Comparison of ENCODE assay signal across 8 mouse cellular contexts in genomic region chr10:81141455-81142210, GRCm38 (mm10). TPM values are rescaled to one million over a fixed set of nuclear protein-coding genes. Genes with fewer than 3 reads are reported as not detected.
DNase-seq lines count a peak whose midpoint lies in the region; ATAC-seq and TF ChIP-seq lines count a peak whose summit lies in the region.

No protein-coding gene starts in this region.

- TF ChIP-seq POLR2A in bone marrow macrophage, adult 2 months (IDR thresholded peaks at IDR 0.05; ENCODE audit: borderline replicate concordance, low read depth, low read length), result no peak

- ATAC-seq in heart, embryonic 11.5 days (replicated peaks; ENCODE audit: insufficient number of reproducible peaks, low FRiP score, low TSS enrichment), result no peak
- no peak for ATAC-seq in limb, embryonic 13.5 days (ENCODE audit: low FRiP score, low read depth)

- no peak for TF ChIP-seq CTCF in C2C12 (IDR thresholded peaks at IDR 0.05; ENCODE audit: control insufficient read depth, insufficient read depth, insufficient read length)
- TF ChIP-seq CTCF in bone marrow macrophage, adult 2 months (IDR thresholded peaks at IDR 0.05; ENCODE audit: low read depth, low read length), result no peak

- intact Hi-C loops in heart, postnatal 10 days (cut with DNase I), result loop anchor here (2.0 kb wide), 1 partner anchor 25 kb away; the partner anchor contains the start of gene Pias4

- H3K27ac ChIP-seq in heart, embryonic 11.5 days (ENCODE audit: low read depth, low read length), result peak overlapping the region; percentile 41; the same call in 1 of the 2 replicates
- no peak overlapping the region for H3K27ac ChIP-seq in bone marrow macrophage, adult 2 months (ENCODE audit: insufficient read depth, low read depth, low read length)
- H3K27ac ChIP-seq in limb, embryonic 13.5 days, result no peak overlapping the region

- WGBS in heart, embryonic 11.5 days (ENCODE audit: insufficient replicate concordance), result 77% methylated on average over 7 of the region's 7 CpGs
- 82% methylated on average over 7 of the region's 7 CpGs for WGBS in limb, embryonic 13.5 days

- H3K36me3 ChIP-seq in heart, embryonic 11.5 days (ENCODE audit: control insufficient read depth, insufficient read depth, low read length), result peaks cover 32% of the 10 kb centered on the region
- H3K36me3 ChIP-seq in C2C12 (ENCODE audit: control insufficient read depth, insufficient read depth), result peaks cover 34% of the 10 kb centered on the region
- H3K36me3 ChIP-seq in limb, embryonic 13.5 days, result peaks cover 49% of the 10 kb centered on the region

- H3K9me3 ChIP-seq in heart, embryonic 11.5 days (replicated peaks; ENCODE audit: control insufficient read depth, low read length), result no peaks in the 10 kb centered on the region
- no peaks in the 10 kb centered on the region for H3K9me3 ChIP-seq in limb, embryonic 13.5 days

- peaks cover 74% of the 10 kb centered on the region for H3K79me3 ChIP-seq in C2C12 (ENCODE audit: low read depth)

- peak overlapping the region; percentile 34; the same call in 1 of the 2 replicates for H3K9ac ChIP-seq in heart, embryonic 11.5 days (ENCODE audit: low read depth, low read length)
- H3K9ac ChIP-seq in limb, embryonic 13.5 days, result peak overlapping the region; percentile 35

- peaks cover 51% of the 10 kb centered on the region for H3K4me1 ChIP-seq in heart, embryonic 11.5 days (ENCODE audit: control insufficient read depth, insufficient read depth, low read length)
- peaks cover 47% of the 10 kb centered on the region for H3K4me1 ChIP-seq in bone marrow macrophage, adult 2 months (ENCODE audit: control insufficient read depth, insufficient read depth, low read length)
- H3K4me1 ChIP-seq in limb, embryonic 13.5 days, result peaks cover 49% of the 10 kb centered on the region

- peaks cover 90% of the 10 kb centered on the region for H3K79me2 ChIP-seq in C2C12 (ENCODE audit: control insufficient read depth, insufficient read depth)

- H3ac ChIP-seq in C2C12 (ENCODE audit: control insufficient read depth, insufficient read length, low read depth), result peak overlapping the region; percentile 26

- H3K4me2 ChIP-seq in heart, embryonic 11.5 days, result peak overlapping the region; percentile 80
- H3K4me2 ChIP-seq in limb, embryonic 13.5 days (replicated peaks), result peak overlapping the region; percentile 11

- no peaks in the 10 kb centered on the region for H3K27me3 ChIP-seq in heart, embryonic 11.5 days (ENCODE audit: control insufficient read depth, insufficient read depth, low read length)
- no peaks in the 10 kb centered on the region for H3K27me3 ChIP-seq in C2C12 (ENCODE audit: control insufficient read depth, insufficient read depth, insufficient read length)
- H3K27me3 ChIP-seq in limb, embryonic 13.5 days, result no peaks in the 10 kb centered on the region

- DNase-seq in heart, postnatal 10 days, result no peak
- no peak for DNase-seq in embryo, embryonic 11 days
- DNase-seq in Muller cell, postnatal 12 days (ENCODE audit: inconsistent ontology term), result no peak
- DNase-seq in frontal cortex, adult 2 months (ENCODE audit: extremely low spot score in 1 of 2, low spot score in 1 of 2), result no peak

- H3K4me3 ChIP-seq in heart, embryonic 11.5 days (ENCODE audit: low read depth, low read length), result no peak overlapping the region
- H3K4me3 ChIP-seq in C2C12 (ENCODE audit: insufficient read depth, poor library complexity, severe bottlenecking), result no peak overlapping the region
- 0 out of 2 replicates have a peak overlapping the region, but pooled peaks have one; percentile 13 for H3K4me3 ChIP-seq in bone marrow macrophage, adult 2 months (ENCODE audit: insufficient read depth, low read length)
- no peak overlapping the region for H3K4me3 ChIP-seq in limb, embryonic 13.5 days

TF ChIP-seq in C2C12, 6 proteins besides CTCF, POLR2A, EP300 and RAD21:
- TF ChIP-seq MYOD1 (IDR thresholded peaks at IDR 0.05; ENCODE audit: control insufficient read depth, insufficient read length, low read depth) (no peak), USF1 (IDR thresholded peaks at IDR 0.05; ENCODE audit: low read depth) (no peak), MAX (IDR thresholded peaks at IDR 0.05) (no peak), FOSL1 (IDR thresholded peaks at IDR 0.05; ENCODE audit: insufficient read depth, low read length, poor library complexity, severe bottlenecking) (no peak), CEBPB (IDR thresholded peaks at IDR 0.05; ENCODE audit: low read depth) (no peak), MYOG (IDR thresholded peaks at IDR 0.05; ENCODE audit: control insufficient read depth, extremely low read depth, insufficient read length) (no peak)

RNA-seq across cellular contexts. Expression of gene Zbtb7a, which starts 6.6 kb away (rescaled TPM):
- 10.6 and 10.8 TPM in 2 replicates for polyA plus RNA-seq in heart, embryonic 11.5 days (2014; fragmentation: Nextera tagmentation; extraction: Ambion mirVana)
- total RNA-seq in heart, postnatal 10 days (2021), result 10 to 100 TPM; 43.7 to 48.0 TPM
- polyA plus RNA-seq in C2C12 (2012; fragmentation: generic; extraction: Trizol), result 19.9 TPM
- 52.0 and 54.9 TPM in 2 replicates for polyA plus RNA-seq in bone marrow macrophage, adult 2 months (2012; ENCODE audit: insufficient read depth, insufficient read length, missing spikeins)
- 22.5 and 22.6 TPM in 2 replicates for polyA plus RNA-seq in limb, embryonic 13.5 days (2015; fragmentation: Nextera tagmentation; extraction: Ambion mirVana)
- 45.1 and 46.0 TPM in 2 replicates for polyA plus RNA-seq in frontal cortex, adult 2 months (2012; rRNA removed)

RNA-seq across cellular contexts. Expression of gene Pias4, which starts 26.1 kb away (rescaled TPM):
- polyA plus RNA-seq in heart, embryonic 11.5 days (2014; fragmentation: Nextera tagmentation; extraction: Ambion mirVana), result 39.4 and 39.7 TPM in 2 replicates
- 10 to 100 TPM; 14.7 to 17.8 TPM for total RNA-seq in heart, postnatal 10 days (2021)
- polyA plus RNA-seq in C2C12 (2012; fragmentation: generic; extraction: Trizol), result 31.6 TPM
- 21.9 and 28.2 TPM in 2 replicates for polyA plus RNA-seq in bone marrow macrophage, adult 2 months (2012; ENCODE audit: insufficient read depth, insufficient read length, missing spikeins)
- 62.2 and 62.3 TPM in 2 replicates for polyA plus RNA-seq in limb, embryonic 13.5 days (2015; fragmentation: Nextera tagmentation; extraction: Ambion mirVana)
- 25.7 and 27.4 TPM in 2 replicates for polyA plus RNA-seq in frontal cortex, adult 2 months (2012; rRNA removed)

RNA-seq across cellular contexts. Expression of gene Eef2, which starts 34.8 kb away (rescaled TPM):
- polyA plus RNA-seq in heart, embryonic 11.5 days (2014; fragmentation: Nextera tagmentation; extraction: Ambion mirVana), result 313 and 338 TPM in 2 replicates
- total RNA-seq in heart, postnatal 10 days (2021), result 1,000 to 10,000 TPM; 1,333 to 1,385 TPM
- 2,537 TPM for polyA plus RNA-seq in C2C12 (2012; fragmentation: generic; extraction: Trizol)
- polyA plus RNA-seq in bone marrow macrophage, adult 2 months (2012; ENCODE audit: insufficient read depth, insufficient read length, missing spikeins), result 877 and 1,003 TPM in 2 replicates
- 577 and 592 TPM in 2 replicates for polyA plus RNA-seq in limb, embryonic 13.5 days (2015; fragmentation: Nextera tagmentation; extraction: Ambion mirVana)
- polyA plus RNA-seq in frontal cortex, adult 2 months (2012; rRNA removed), result 1,035 and 1,113 TPM in 2 replicates

RNA-seq across cellular contexts. Expression of gene Map2k2, which starts 35.9 kb away (rescaled TPM):
- polyA plus RNA-seq in heart, embryonic 11.5 days (2014; fragmentation: Nextera tagmentation; extraction: Ambion mirVana), result 153 and 154 TPM in 2 replicates
- total RNA-seq in heart, postnatal 10 days (2021), result 100 to 1,000 TPM; 129 to 131 TPM
- polyA plus RNA-seq in C2C12 (2012; fragmentation: generic; extraction: Trizol), result 92.2 TPM
- 71.4 and 77.6 TPM in 2 replicates for polyA plus RNA-seq in bone marrow macrophage, adult 2 months (2012; ENCODE audit: insufficient read depth, insufficient read length, missing spikeins)
- 192 and 197 TPM in 2 replicates for polyA plus RNA-seq in limb, embryonic 13.5 days (2015; fragmentation: Nextera tagmentation; extraction: Ambion mirVana)
- polyA plus RNA-seq in frontal cortex, adult 2 months (2012; rRNA removed), result 189 and 202 TPM in 2 replicates

RNA-seq across cellular contexts. Expression of gene Dapk3, which starts 41.2 kb away (rescaled TPM):
- 44.1 and 47.4 TPM in 2 replicates for polyA plus RNA-seq in heart, embryonic 11.5 days (2014; fragmentation: Nextera tagmentation; extraction: Ambion mirVana)
- total RNA-seq in heart, postnatal 10 days (2021), result 10 to 100 TPM; 33.3 to 39.1 TPM
- polyA plus RNA-seq in C2C12 (2012; fragmentation: generic; extraction: Trizol), result 72.8 TPM
- polyA plus RNA-seq in bone marrow macrophage, adult 2 months (2012; ENCODE audit: insufficient read depth, insufficient read length, missing spikeins), result 36.4 and 39.8 TPM in 2 replicates
- polyA plus RNA-seq in limb, embryonic 13.5 days (2015; fragmentation: Nextera tagmentation; extraction: Ambion mirVana), result 53.4 and 53.7 TPM in 2 replicates
- 75.3 and 76.8 TPM in 2 replicates for polyA plus RNA-seq in frontal cortex, adult 2 months (2012; rRNA removed)
